Mouse (Mus musculus) T-helper 17 cell (primary cell): ENCODE measurements around the gene Qrfpr.

ENCODE experiments used
- in situ Hi-C, 2 experiments: fragments of 300-600 bp; cut with MboI, MseI; formaldehyde crosslinking; loops; 1 replicate in 1 of 2; 2 replicates in 1 of 2; pipeline ENCODE4 v1.15.1; 2025; ENCODE audit warnings: high pct_unique_total_duplicates in 2 of 2

Qrfpr gene

GRCm38 (mm10) chr3:36150934-36151686 is 71.0 kb downstream of the Qrfpr start, which contains the start of gene D3Ertd254e:
Gene D3Ertd254e (plus strand): TSS chr3:36151017.
- in situ Hi-C loops, result loop anchor here in 1 of 2 experiments (10.0 kb wide), 1 partner anchor 1496 kb away; the partner anchor contains the start of gene Sox2

- in situ Hi-C loops, result loop anchor here in 1 of 2 experiments (10.0 kb wide), 1 partner anchor 1496 kb away; the partner anchor contains the start of gene Sox2
Measured at GRCm38 (mm10) chr3:36150537-36150933, 71.6 kb downstream of the Qrfpr start.

- in situ Hi-C loops, result loop anchor here (5.0 kb wide), 3 partner anchors 162 to 452 kb away; no protein-coding TSS in a partner anchor
Measured at GRCm38 (mm10) chr3:36138996-36139395, 83.1 kb downstream of the Qrfpr start.

- in situ Hi-C loops, result loop anchor here (5.0 kb wide), 3 partner anchors 161 to 451 kb away; no protein-coding TSS in a partner anchor
Measured at GRCm38 (mm10) chr3:36138171-36138660, 83.9 kb downstream of the Qrfpr start.

- in situ Hi-C loops, result loop anchor here (5.0 kb wide), 3 partner anchors 160 to 450 kb away; no protein-coding TSS in a partner anchor
Measured at GRCm38 (mm10) chr3:36137560-36137959, 84.6 kb downstream of the Qrfpr start.

GRCm38 (mm10) chr3:36136152-36136551 is 86.0 kb downstream of the Qrfpr start:
- in situ Hi-C loops, result loop anchor here (5.0 kb wide), 3 partner anchors 159 to 449 kb away; no protein-coding TSS in a partner anchor
